Mouse (Mus musculus): Measurements from ENCODE around the gene Trim71. TPM values are rescaled to one million over a fixed set of nuclear protein-coding genes. Genes with fewer than 3 reads are reported as not detected.

Trim71 gene
- polyA plus RNA-seq, 1 experiment, result not detected

- Histone ChIP-seq H3K27me3 (replicated peaks) (peaks cover 19% of the 10 kb centered on the region), H3K36me3 (replicated peaks; ENCODE audit: low read length) (no peaks in the 10 kb centered on the region), H3K4me1 (peaks cover 11% of the 10 kb centered on the region), H3K4me3 (replicated peaks) (no peak overlapping the region), H3K9me3 (no peaks in the 10 kb centered on the region)
- TF ChIP-seq FLI1 (IDR thresholded peaks at IDR 0.05; ENCODE audit: low read length) (no peak), GATA1 (IDR thresholded peaks at IDR 0.05; ENCODE audit: borderline replicate concordance, low read length) (no peak)
Observed at GRCm38 (mm10) chr9:114578646-114579045, 14.5 kb upstream of the Trim71 start.

- Histone ChIP-seq H3K4me1 (peaks cover 14% of the 10 kb centered on the region), H3K4me3 (replicated peaks) (no peak overlapping the region), H3K27me3 (replicated peaks) (peaks cover 33% of the 10 kb centered on the region), H3K9me3 (no peaks in the 10 kb centered on the region), H3K36me3 (replicated peaks; ENCODE audit: low read length) (no peaks in the 10 kb centered on the region)
- TF ChIP-seq GATA1 (IDR thresholded peaks at IDR 0.05; ENCODE audit: borderline replicate concordance, low read length) (no peak), FLI1 (IDR thresholded peaks at IDR 0.05; ENCODE audit: low read length) (no peak)
Observed at GRCm38 (mm10) chr9:114576001-114576400, 11.8 kb upstream of the Trim71 start.

GRCm38 (mm10) chr9:114573528-114573927, 9.4 kb upstream of the Trim71 start:
- no peaks in the 10 kb centered on the region for H3K9me3 ChIP-seq

GRCm38 (mm10) chr9:114568682-114569474, 4.7 kb upstream of the Trim71 start:
- no peaks in the 10 kb centered on the region for H3K36me3 ChIP-seq (replicated peaks; ENCODE audit: low read length)
- TF ChIP-seq FLI1 (IDR thresholded peaks at IDR 0.05; ENCODE audit: low read length) (no peak), GATA1 (IDR thresholded peaks at IDR 0.05; ENCODE audit: borderline replicate concordance, low read length) (no peak)
- H3K27me3 ChIP-seq (replicated peaks), result peaks cover 70% of the 10 kb centered on the region
- no peak overlapping the region for H3K4me3 ChIP-seq (replicated peaks)
- peaks cover 14% of the 10 kb centered on the region for H3K4me1 ChIP-seq
- H3K9me3 ChIP-seq, result peaks cover 16% of the 10 kb centered on the region

More at GRCm38 (mm10) chr9:114573528-114573927, 9.4 kb upstream of the Trim71 start:
- Histone ChIP-seq H3K27me3 (replicated peaks) (peaks cover 44% of the 10 kb centered on the region), H3K4me1 (peaks cover 10% of the 10 kb centered on the region), H3K36me3 (replicated peaks; ENCODE audit: low read length) (no peaks in the 10 kb centered on the region), H3K4me3 (replicated peaks) (peak overlapping the region; percentile 50)
- TF ChIP-seq FLI1 (IDR thresholded peaks at IDR 0.05; ENCODE audit: low read length) (no peak), GATA1 (IDR thresholded peaks at IDR 0.05; ENCODE audit: borderline replicate concordance, low read length) (no peak)

- TF ChIP-seq GATA1 (IDR thresholded peaks at IDR 0.05; ENCODE audit: borderline replicate concordance, low read length) (no peak), FLI1 (IDR thresholded peaks at IDR 0.05; ENCODE audit: low read length) (no peak)
- peaks cover 16% of the 10 kb centered on the region for H3K9me3 ChIP-seq
- H3K4me1 ChIP-seq, result peaks cover 27% of the 10 kb centered on the region
- peaks cover 87% of the 10 kb centered on the region for H3K27me3 ChIP-seq (replicated peaks)
- H3K36me3 ChIP-seq (replicated peaks; ENCODE audit: low read length), result no peaks in the 10 kb centered on the region
- H3K4me3 ChIP-seq (replicated peaks), result no peak overlapping the region
Observed at GRCm38 (mm10) chr9:114564667-114565066, 498 bp upstream of the Trim71 start.

GRCm38 (mm10) chr9:114562919-114563751, 1.0 kb downstream of the Trim71 start:
- no peak for TF ChIP-seq FLI1 (IDR thresholded peaks at IDR 0.05; ENCODE audit: low read length)
- TF ChIP-seq GATA1 (IDR thresholded peaks at IDR 0.05; ENCODE audit: borderline replicate concordance, low read length), result no peak
- Histone ChIP-seq H3K4me1 (peaks cover 27% of the 10 kb centered on the region), H3K36me3 (replicated peaks; ENCODE audit: low read length) (no peaks in the 10 kb centered on the region), H3K4me3 (replicated peaks) (peak overlapping the region; percentile 85), H3K9me3 (peaks cover 16% of the 10 kb centered on the region), H3K27me3 (replicated peaks) (peaks cover 93% of the 10 kb centered on the region)

- Histone ChIP-seq H3K27me3 (replicated peaks) (peaks cover 95% of the 10 kb centered on the region), H3K36me3 (replicated peaks; ENCODE audit: low read length) (no peaks in the 10 kb centered on the region), H3K9me3 (peaks cover 10% of the 10 kb centered on the region), H3K4me3 (replicated peaks) (peak overlapping the region; percentile 56), H3K4me1 (peaks cover 27% of the 10 kb centered on the region)
- TF ChIP-seq FLI1 (IDR thresholded peaks at IDR 0.05; ENCODE audit: low read length) (no peak), GATA1 (IDR thresholded peaks at IDR 0.05; ENCODE audit: borderline replicate concordance, low read length) (no peak)
Observed at GRCm38 (mm10) chr9:114562031-114562918, 1.9 kb downstream of the Trim71 start.

GRCm38 (mm10) chr9:114561671-114561971, 2.5 kb downstream of the Trim71 start:
- peaks cover 27% of the 10 kb centered on the region for H3K4me1 ChIP-seq
- peaks cover 96% of the 10 kb centered on the region for H3K27me3 ChIP-seq (replicated peaks)
- H3K4me3 ChIP-seq (replicated peaks), result no peak overlapping the region
- H3K9me3 ChIP-seq, result peaks cover 5% of the 10 kb centered on the region
- no peak for TF ChIP-seq FLI1 (IDR thresholded peaks at IDR 0.05; ENCODE audit: low read length)
- no peak for TF ChIP-seq GATA1 (IDR thresholded peaks at IDR 0.05; ENCODE audit: borderline replicate concordance, low read length)
- no peaks in the 10 kb centered on the region for H3K36me3 ChIP-seq (replicated peaks; ENCODE audit: low read length)
